9 mouse cellular contexts compared by ENCODE assay signal in genomic region chr11:109192673-109193557, GRCm38 (mm10). TPM values are rescaled to one million over a fixed set of nuclear protein-coding genes. Genes with fewer than 3 reads are reported as not detected.
A peak's percentile ranks its signal among the peaks of the same experiment; 100 is the strongest.
DNase-seq lines count a peak whose midpoint lies in the region; ATAC-seq lines count a peak whose summit lies in the region.
"Had no signal": no experiment of that assay in that cellular context is flagged by ENCODE, and none has a peak within 500 bp of the region (broad histone marks: within the 10 kb centered on the region; RNA-seq: fewer than 3 reads in every experiment).

No protein-coding gene starts in this region.

- no peaks in the 10 kb centered on the region for H3K4me1 ChIP-seq in heart, embryonic 11.5 days (ENCODE audit: control insufficient read depth, insufficient read depth, low read length)
- H3K4me1 ChIP-seq in midbrain, embryonic 15.5 days, result peaks cover 5% of the 10 kb centered on the region; the same call in 1 of the 2 replicates

- no peak; the same call in 1 of the 2 replicates for ATAC-seq in heart, embryonic 11.5 days (replicated peaks; ENCODE audit: insufficient number of reproducible peaks, low FRiP score, low TSS enrichment)
- 0 out of 2 replicates have a peak, but pooled peaks have one; percentile 33 for ATAC-seq in midbrain, embryonic 15.5 days (replicated peaks)

- no peak overlapping the region for H3K27ac ChIP-seq in heart, embryonic 11.5 days (ENCODE audit: low read depth, low read length)
- no peak overlapping the region for H3K27ac ChIP-seq in midbrain, embryonic 15.5 days

- no peaks in the 10 kb centered on the region for H3K27me3 ChIP-seq in heart, embryonic 11.5 days (ENCODE audit: control insufficient read depth, insufficient read depth, low read length)
- H3K27me3 ChIP-seq in midbrain, embryonic 15.5 days (replicated peaks), result no peaks in the 10 kb centered on the region
- H3K27me3 ChIP-seq in splenic B cell, adult 2 months (ENCODE audit: control insufficient read depth, insufficient read depth, low read length, poor library complexity, severe bottlenecking), result no peaks in the 10 kb centered on the region

- H3K4me3 ChIP-seq in heart, embryonic 11.5 days (ENCODE audit: low read depth, low read length), result no peak overlapping the region
- no peak overlapping the region for H3K4me3 ChIP-seq in midbrain, embryonic 15.5 days

- WGBS in heart, embryonic 11.5 days (ENCODE audit: insufficient replicate concordance), result 46% methylated on average over 15 of the region's 15 CpGs
- 40% methylated on average over 15 of the region's 15 CpGs for WGBS in midbrain, embryonic 15.5 days

- intact Hi-C loops in left cerebral cortex, postnatal 4 days (cut with DNase I), result loop anchor here (5.0 kb wide), 1 partner anchor 266 kb away; no protein-coding TSS in a partner anchor

- no peak overlapping the region for H3K4me2 ChIP-seq in heart, embryonic 11.5 days
- no peak overlapping the region for H3K4me2 ChIP-seq in midbrain, embryonic 15.5 days

- H3K9ac ChIP-seq in heart, embryonic 11.5 days (ENCODE audit: low read depth, low read length), result no peak overlapping the region
- H3K9ac ChIP-seq in midbrain, embryonic 15.5 days, result no peak overlapping the region

- no peaks in the 10 kb centered on the region for H3K9me3 ChIP-seq in heart, embryonic 11.5 days (replicated peaks; ENCODE audit: control insufficient read depth, low read length)
- H3K9me3 ChIP-seq in midbrain, embryonic 15.5 days, result no peaks in the 10 kb centered on the region

- DNase-seq in heart, adult 11 months, result peak; percentile 95
- peak; percentile 87 for DNase-seq in embryo, embryonic 10 days (ENCODE audit: low spot score)
- peak; percentile 72 for DNase-seq in gastrocnemius, postnatal 10 days
- DNase-seq in kidney, adult 18-20 months, result peak; percentile 73
- peak; percentile 89 for DNase-seq in left cerebral cortex, postnatal 4 days
- DNase-seq in splenic B cell, adult 2 months (ENCODE audit: low read depth, low spot score), result peak; percentile 54

- no peaks in the 10 kb centered on the region for H3K36me3 ChIP-seq in heart, embryonic 11.5 days (ENCODE audit: control insufficient read depth, insufficient read depth, low read length)
- H3K36me3 ChIP-seq in midbrain, embryonic 15.5 days (replicated peaks), result no peaks in the 10 kb centered on the region
- no peaks in the 10 kb centered on the region for H3K36me3 ChIP-seq in splenic B cell, adult 2 months (ENCODE audit: control insufficient read depth, insufficient read depth, low read length, poor library complexity, severe bottlenecking)
- H3K36me3 ChIP-seq: G1E had no signal

RNA-seq across cellular contexts. Expression of gene E030025P04Rik, which starts 48.7 kb away (rescaled TPM):
- not detected in 2 replicates for polyA plus RNA-seq in heart, embryonic 11.5 days (2014; fragmentation: Nextera tagmentation; extraction: Ambion mirVana)
- total RNA-seq in gastrocnemius, postnatal 10 days (2021), result not detected
- not detected for total RNA-seq in left cerebral cortex, postnatal 4 days (2021)
- 0.15 TPM in 1 of 2 replicates, not detected in the other for polyA plus RNA-seq in midbrain, embryonic 15.5 days (2015; fragmentation: Nextera tagmentation; extraction: Ambion mirVana)
- total RNA-seq: G1E had no signal
- polyA plus RNA-seq: G1E had no signal
